Mouse (Mus musculus): ENCODE data around the gene Cdc14b. TPM values are rescaled to one million over a fixed set of nuclear protein-coding genes. Genes with fewer than 3 reads are reported as not detected.

Cdc14b gene
- total RNA-seq, 2 experiments from 2014 or later = 4.6 to 6.0 TPM

GRCm38 (mm10) chr13:64152241-64152669 lies 122.8 kb downstream of the Cdc14b start:
- intact Hi-C loops (cut with DNase I) = no loop called here
- peak; percentile 77 to 81 for DNase-seq (ENCODE audit: low spot score in 2 of 2)

GRCm38 (mm10) chr13:64150121-64150520 lies 125.0 kb downstream of the Cdc14b start:
- intact Hi-C loops (cut with DNase I) = no loop called here

More at GRCm38 (mm10) chr13:64150121-64150520, 125.0 kb downstream of the Cdc14b start:
- DNase-seq (ENCODE audit: low spot score in 2 of 2) = no peak

Other genes starting within 250 kb of the Cdc14b start
- gene Hsd17b3, start 186.1 kb downstream of the Cdc14b start, total RNA-seq (2021) = not detected
- 1 to 10 TPM in 1 of 2 experiments, under 1 TPM in 1; 0.90 to 1.9 TPM for gene Slc35d2, start 145.9 kb downstream of the Cdc14b start, total RNA-seq (2021)
- 10 to 100 TPM; 13.4 to 14.4 TPM for gene Zfp367, start 122.1 kb downstream of the Cdc14b start, total RNA-seq (2021)
- gene Habp4, start 113.5 kb downstream of the Cdc14b start, total RNA-seq (2021) = 100 to 1,000 TPM; 158 to 167 TPM
- gene Aaed1, start 37.4 kb upstream of the Cdc14b start, total RNA-seq (2021) = 10 to 100 TPM; 10.5 to 15.0 TPM
- gene Ctsl, start 95.6 kb upstream of the Cdc14b start, total RNA-seq (2021) = 100 to 1,000 TPM; 179 to 186 TPM
- gene Cdk20, start 157.0 kb upstream of the Cdc14b start, total RNA-seq (2021) = 10 to 100 TPM; 10.3 to 11.9 TPM
- gene Fam240b, start 222.5 kb upstream of the Cdc14b start, total RNA-seq (2021) = not detected